Mouse (Mus musculus) cerebellum, adult 18-20 months (tissue): ENCODE results near the gene Hnrnph2.
A peak's percentile ranks its signal among the peaks of the same experiment; 100 is the strongest.

Experiments
- DNase-seq, 2 experiments: peaks; one replicate each; pipeline ENCODE4 v3.0.0; 2021

Gene Hnrnph2

DNA sequence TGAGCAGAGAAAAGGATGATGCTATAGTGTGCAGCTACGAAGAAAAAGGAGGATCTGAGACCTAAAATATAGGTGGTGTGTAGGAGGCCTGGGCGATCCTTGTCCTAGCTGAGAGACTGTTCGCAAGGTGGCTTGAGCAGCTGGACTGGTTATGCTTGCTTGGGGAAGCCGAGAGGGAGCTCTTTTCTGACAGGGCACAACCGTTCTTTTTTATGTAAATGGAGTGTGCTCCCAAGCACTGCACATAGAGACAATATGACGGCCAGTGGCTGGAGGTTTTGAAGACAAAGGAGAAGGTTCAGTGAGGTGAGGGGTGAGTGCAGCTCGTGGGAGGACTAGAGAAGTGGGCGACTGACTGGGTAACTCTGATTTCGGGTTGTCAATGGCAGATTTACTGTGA, 18.7 kb downstream of the Hnrnph2 start:
- no peak for DNase-seq

DNA sequence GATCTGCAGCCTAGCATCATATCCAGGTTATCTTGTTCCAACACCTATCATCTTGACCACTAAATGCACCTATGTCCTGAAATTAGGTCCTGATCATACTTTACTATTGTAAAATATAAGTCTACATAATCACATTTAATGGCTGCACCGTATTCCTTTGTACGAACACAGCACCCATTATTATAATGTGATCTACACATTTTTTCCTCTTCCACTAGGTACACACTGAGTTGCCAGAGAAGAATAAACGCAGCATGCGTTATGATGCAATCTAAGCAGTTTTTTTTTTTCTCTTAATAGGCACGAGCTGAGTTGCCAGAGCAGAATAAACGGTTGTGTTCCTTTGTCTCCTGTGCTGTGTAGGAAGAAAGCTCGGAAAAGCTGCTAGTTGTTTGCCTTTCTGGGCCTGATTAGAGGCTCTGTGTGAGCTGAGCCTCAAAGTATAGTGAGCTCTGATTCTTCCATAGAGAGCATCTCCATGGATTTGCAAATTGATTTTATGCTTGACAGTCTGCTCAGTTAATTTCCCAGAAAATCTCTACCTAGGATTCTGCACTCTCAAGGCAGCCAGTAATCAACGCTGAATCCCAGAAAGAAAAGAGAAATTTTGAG, 19.4 kb downstream of the Hnrnph2 start:
- DNase-seq, result no peak

DNA sequence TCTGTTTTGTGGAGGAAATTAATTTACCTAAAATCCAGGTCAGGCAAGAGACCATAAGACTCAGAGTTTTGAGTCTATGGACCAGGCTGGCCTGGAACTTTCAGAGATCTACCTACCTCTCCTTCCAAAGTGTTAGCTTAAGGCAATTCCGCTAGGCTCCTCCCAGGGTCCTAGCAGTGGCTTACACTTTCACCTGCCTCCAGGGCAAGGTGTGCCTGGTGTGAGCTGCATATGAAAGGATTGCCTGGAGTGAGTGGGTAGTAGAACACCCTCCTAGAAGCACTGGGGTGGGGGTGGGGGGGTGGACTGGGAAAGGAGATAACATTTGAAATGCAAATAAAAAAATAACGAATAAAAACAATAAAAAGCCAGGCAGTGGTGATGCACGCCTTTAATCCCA, 20.7 kb downstream of the Hnrnph2 start:
- no peak for DNase-seq

DNA sequence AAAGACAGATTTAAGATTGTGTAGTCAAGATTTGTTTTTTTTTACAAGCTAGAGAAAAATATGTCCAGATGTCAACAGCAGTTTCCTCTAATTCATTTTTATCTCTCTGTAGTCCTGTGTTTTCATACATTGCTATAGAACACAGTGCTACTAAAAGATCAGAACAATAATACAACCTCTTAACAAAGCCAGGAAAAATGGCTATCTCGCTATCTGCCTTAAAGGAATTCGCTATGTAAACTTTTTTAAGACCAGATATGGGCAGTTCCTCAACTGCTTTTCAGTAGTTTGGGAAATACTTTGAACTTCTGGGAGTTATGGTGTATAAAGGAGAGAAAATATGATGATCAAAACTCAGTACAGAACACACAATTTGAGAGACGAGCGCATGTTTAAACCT, 22.4 kb downstream of the Hnrnph2 start:
- DNase-seq, result no peak

DNA sequence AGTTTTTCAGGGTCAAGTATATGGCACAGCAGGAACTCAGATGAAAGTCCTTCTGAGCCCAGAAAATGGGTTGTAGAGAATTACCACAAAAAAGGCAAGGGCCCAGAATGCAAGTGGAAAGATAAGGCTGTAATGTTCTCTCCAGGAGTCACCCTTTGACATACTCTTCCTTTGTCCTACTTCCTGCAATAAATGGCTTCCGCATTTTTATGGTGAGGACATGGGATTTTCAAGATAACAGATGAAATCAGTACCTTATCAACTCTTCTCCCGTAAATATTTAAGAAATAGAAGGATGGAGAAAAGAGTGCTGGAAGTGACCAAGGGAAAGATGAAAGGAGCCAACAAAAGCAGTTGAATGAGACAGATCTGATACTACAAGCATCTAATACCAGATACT, 27.2 kb downstream of the Hnrnph2 start:
- no peak for DNase-seq

DNA sequence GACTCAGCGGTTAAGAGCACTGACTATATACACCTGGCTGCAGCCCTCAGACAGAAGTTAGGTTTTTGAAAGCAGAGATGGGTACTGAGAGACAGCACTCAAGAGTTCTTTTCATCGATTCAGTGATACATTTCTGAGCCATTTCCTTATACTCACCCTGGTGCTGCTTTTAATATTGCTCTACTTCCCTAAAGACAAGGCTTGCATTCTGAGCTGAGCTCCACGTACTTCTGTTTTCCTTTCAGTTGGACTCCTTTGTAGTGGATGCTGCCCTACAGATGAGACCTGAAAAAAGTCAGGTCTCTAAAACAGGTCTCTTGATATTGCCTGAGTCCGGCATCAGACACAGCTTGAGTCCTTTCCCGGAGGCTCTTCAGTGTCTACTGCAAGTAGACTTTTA, 31.7 kb downstream of the Hnrnph2 start:
- DNase-seq, result no peak

DNA sequence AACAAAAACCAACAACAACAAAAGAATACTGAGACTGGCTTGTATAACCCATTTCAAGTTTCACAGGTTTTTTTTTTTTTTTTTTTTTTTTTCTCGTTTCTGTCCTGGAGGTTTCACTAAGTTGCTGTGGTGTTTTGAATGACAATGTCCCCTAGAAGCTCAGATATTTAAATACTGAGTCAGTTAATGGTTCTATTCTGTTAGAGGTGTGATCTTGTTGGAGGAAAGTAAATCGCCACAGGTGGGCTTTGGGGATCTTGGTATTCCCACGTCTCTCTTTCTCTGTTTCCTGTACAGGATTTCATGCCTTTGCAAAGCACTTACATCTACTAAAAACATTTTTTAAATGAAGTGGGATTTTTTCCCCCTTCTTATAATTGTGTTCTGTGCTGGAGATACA, 34.1 kb downstream of the Hnrnph2 start:
- no peak for DNase-seq

DNA sequence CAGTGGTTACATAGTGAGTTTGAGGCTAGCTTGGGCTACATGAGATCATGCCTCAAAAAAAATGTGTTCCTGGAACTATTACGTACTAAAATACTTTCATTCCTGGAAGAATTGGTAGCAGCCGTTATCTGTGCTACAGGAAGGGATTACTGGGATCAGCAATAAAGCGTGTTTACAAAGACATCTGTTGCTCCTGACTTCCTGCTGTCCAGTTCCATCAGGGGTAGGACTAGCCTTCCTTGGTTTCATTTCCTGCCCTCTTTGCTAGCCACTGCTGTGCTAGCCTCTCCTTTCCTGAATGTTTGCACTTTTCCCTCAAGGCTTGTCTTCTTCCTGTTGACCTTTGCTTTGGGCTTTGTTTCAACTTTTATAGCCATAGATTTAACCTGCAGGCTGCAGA, 34.9 kb downstream of the Hnrnph2 start:
- DNase-seq, result no peak

DNA sequence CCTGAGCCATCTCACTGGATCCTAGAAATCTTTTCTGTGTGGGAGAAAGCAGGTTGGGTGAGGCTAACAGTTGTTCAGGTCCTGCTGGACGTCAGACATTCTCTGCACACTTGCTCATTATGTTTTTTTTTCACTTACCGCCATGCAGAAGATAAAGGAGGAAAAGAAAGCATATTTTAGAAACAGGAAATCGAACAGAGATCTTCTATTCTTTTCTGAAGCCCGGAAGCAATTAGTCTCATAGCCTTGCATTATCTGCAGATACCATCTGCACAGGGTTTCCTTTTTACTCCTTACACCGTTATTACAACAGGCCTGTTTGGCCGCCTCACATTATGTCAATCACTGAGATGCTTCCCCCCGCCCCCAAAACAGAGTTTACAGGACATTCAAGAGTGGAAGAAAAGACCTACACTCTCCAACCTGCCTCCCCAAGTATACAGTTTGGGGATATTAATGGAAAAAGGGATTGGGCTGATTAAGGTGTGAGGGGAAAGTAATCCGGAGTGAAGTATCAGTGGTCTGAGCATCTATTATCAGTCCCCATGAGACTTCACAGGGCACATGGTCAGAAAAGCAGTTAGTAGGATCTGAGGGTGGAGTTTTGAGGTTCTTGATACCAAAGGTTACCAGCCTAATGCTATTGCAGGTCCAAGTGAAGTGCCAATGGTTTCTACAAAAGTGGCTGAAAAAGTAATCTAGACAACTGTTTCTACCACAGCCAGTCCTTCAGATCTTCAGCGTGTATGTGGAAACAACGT, 40.2 kb downstream of the Hnrnph2 start:
- DNase-seq, result no peak

DNA sequence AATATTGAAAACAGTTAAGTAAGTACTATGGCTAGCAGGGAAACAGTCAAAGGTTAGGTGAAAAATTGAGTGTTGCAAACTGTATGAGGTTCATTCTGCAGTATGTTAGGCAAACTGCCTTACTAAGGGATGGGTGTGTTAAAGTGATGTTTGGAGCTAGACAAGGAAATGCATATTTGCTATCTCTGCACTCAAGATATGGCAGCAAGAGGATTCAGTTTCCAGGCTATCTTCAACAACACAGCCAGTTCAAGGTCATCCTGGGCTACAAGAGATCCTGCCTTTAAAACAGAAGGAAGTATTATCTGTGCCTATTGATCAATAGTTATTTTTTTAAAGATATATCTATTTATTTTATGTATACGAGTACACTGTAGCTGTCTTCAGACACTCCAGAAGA, 45.4 kb downstream of the Hnrnph2 start:
- DNase-seq, result no peak

DNA sequence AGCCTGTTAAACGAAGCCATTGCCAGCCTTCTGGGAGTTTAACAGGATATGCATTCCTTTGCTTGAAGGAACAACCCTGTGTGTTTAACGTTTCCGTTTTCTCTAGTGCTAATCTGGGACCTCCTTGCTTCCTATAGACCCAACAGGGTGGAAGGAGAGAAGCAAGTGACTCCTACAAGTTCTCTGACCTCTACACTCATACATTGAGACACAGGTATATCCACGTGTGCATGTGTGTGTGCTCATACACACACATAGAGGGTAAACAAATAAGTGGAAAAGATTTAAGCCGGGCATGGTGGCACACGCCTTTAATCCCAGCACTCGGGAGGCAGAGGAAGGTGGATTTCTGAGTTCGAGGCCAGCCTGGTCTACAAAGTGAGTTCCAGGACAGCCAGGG, 46.4 kb downstream of the Hnrnph2 start:
- no peak for DNase-seq

DNA sequence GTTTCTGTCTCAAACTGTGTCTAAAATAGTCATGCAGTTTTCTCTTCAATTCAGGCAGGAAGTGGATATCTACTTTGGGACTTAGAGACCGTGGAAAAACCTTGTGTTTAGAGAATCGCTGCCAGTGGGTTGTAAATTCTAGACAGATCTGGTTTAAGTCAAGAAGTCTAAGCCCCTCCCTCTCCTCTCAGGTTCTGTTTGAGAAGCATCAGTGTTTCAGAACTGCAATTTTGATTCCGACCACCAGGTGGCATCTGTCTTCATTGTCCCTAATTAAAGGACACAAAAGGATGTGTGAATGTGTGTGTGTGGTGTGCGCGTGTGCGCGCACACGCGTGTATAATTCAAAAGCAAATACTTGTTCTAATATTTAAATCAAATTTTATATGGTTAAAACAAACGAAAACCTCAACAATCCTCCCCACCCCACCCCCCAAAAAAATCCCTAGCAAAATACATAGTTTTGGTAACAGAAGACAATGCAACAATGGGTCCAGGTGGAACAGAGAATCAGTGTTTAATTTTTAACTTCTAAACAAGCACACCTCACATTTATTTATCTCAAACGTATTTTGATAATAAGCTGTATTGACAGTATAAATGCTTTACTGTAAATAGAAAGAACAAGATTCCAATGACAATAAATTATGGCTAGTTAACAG, 47.2 kb downstream of the Hnrnph2 start:
- peak; percentile 78 to 80 for DNase-seq

DNA sequence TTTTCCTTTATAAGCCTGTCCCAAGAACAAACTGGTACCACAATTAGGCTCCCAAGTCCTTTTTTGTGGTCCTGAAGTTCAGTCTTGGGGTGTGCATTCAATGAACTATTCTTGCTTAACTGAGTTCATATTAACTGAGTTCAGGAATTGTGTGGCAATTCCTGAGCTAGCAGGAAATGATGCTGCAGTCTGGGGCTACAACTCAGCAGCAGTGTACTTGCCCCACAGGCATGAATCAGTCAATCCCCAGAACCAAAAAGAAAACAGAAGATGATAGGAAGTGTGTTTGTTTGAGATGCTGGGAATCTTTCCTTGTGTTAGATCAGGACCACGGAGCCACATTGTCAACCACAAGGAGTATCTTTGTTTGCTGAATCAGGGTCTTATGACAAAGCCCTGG, 51.1 kb downstream of the Hnrnph2 start:
- DNase-seq, result no peak
